ENCODE assay signal across 30 mouse cellular contexts in the genomic region with DNA sequence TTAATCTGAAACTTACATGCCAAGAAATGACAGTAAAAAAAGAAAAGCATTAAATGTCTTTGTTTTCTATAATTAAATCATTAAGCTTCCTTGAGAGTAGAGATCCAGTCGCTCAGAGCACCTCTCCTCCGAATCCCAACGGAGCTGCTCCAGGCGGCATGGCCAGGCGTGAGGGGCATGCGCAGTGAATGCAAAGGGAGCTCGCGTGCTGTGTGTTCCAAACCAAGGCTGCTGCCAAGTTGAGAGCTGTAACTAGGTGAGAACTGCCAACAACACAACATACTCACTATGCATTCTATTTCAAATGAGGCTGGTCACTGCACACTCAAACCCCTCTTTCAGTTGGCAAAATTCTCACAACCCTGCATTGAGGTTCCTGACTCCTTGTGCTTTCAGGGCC.
A peak's percentile ranks its signal among the peaks of the same experiment; 100 is the strongest.
DNase-seq lines count a peak whose midpoint lies in the region; ATAC-seq and TF ChIP-seq lines count a peak whose summit lies in the region.
"Had no signal": no experiment of that assay in that cellular context is flagged by ENCODE, and none has a peak within 500 bp of the region (broad histone marks: within the 10 kb centered on the region; RNA-seq: fewer than 3 reads in every experiment).

No protein-coding gene starts in this region.

- no peak overlapping the region for H3K4me2 ChIP-seq in forebrain, postnatal 0 days (ENCODE audit: low read depth)
- no peak overlapping the region for H3K4me2 ChIP-seq in midbrain, postnatal 0 days (ENCODE audit: low read depth, low read length, poor library complexity, severe bottlenecking)
- no peak overlapping the region for H3K4me2 ChIP-seq in limb, embryonic 14.5 days (replicated peaks; ENCODE audit: low read depth, low read length, severe bottlenecking)
- no peak overlapping the region for H3K4me2 ChIP-seq in heart, embryonic 12.5 days
- H3K4me2 ChIP-seq: embryonic facial prominence, embryonic 12.5 days; hindbrain, embryonic 14.5 days; kidney, embryonic 15.5 days; limb, embryonic 15.5 days; neural tube, embryonic 13.5 days had no signal

- WGBS in forebrain, postnatal 0 days, result 48% methylated on average over 8 of the region's 8 CpGs
- 93% methylated on average over 8 of the region's 8 CpGs for WGBS in forebrain, embryonic 10.5 days
- WGBS in midbrain, postnatal 0 days, result 77% methylated on average over 8 of the region's 8 CpGs
- 91% methylated on average over 8 of the region's 8 CpGs for WGBS in midbrain, embryonic 10.5 days
- 72% methylated on average over 8 of the region's 8 CpGs for WGBS in limb, embryonic 14.5 days
- 90% methylated on average over 8 of the region's 8 CpGs for WGBS in heart, embryonic 12.5 days

- no peaks in the 10 kb centered on the region for H3K4me1 ChIP-seq in forebrain, postnatal 0 days (ENCODE audit: insufficient read depth)
- H3K4me1 ChIP-seq in forebrain, embryonic 10.5 days, result peaks cover 6% of the 10 kb centered on the region; the same call in 1 of the 2 replicates
- H3K4me1 ChIP-seq in midbrain, postnatal 0 days (ENCODE audit: insufficient read depth, low read length), result no peaks in the 10 kb centered on the region
- no peaks in the 10 kb centered on the region for H3K4me1 ChIP-seq in midbrain, embryonic 10.5 days
- peaks cover 7% of the 10 kb centered on the region for H3K4me1 ChIP-seq in limb, embryonic 14.5 days (ENCODE audit: control insufficient read depth, insufficient read depth, low read length)
- 0 out of 2 replicates have a peak, but pooled peaks cover 6% of the 10 kb centered on the region for H3K4me1 ChIP-seq in heart, embryonic 12.5 days (replicated peaks)
- H3K4me1 ChIP-seq: embryonic facial prominence, embryonic 12.5 days; heart, embryonic 10.5 days; kidney, embryonic 15.5 days had no signal

- no peaks in the 10 kb centered on the region; the same call in 1 of the 2 replicates for H3K27me3 ChIP-seq in forebrain, postnatal 0 days (ENCODE audit: insufficient read depth, low read length)
- H3K27me3 ChIP-seq in forebrain, embryonic 10.5 days (ENCODE audit: poor library complexity, severe bottlenecking), result no peaks in the 10 kb centered on the region
- H3K27me3 ChIP-seq in midbrain, postnatal 0 days (ENCODE audit: insufficient read depth, low read length), result no peaks in the 10 kb centered on the region
- no peaks in the 10 kb centered on the region for H3K27me3 ChIP-seq in midbrain, embryonic 10.5 days (ENCODE audit: low read depth, poor library complexity, severe bottlenecking)
- no peaks in the 10 kb centered on the region for H3K27me3 ChIP-seq in limb, embryonic 14.5 days (ENCODE audit: control insufficient read depth, insufficient read depth, low read length)
- H3K27me3 ChIP-seq in heart, embryonic 12.5 days (replicated peaks), result no peaks in the 10 kb centered on the region
- H3K27me3 ChIP-seq: embryonic facial prominence, embryonic 12.5 days; kidney, embryonic 15.5 days; limb, embryonic 15.5 days; neural tube, embryonic 13.5 days had no signal

- H3K36me3 ChIP-seq in forebrain, postnatal 0 days (ENCODE audit: insufficient read depth), result no peaks in the 10 kb centered on the region
- no peaks in the 10 kb centered on the region for H3K36me3 ChIP-seq in forebrain, embryonic 10.5 days (replicated peaks)
- H3K36me3 ChIP-seq in midbrain, postnatal 0 days (ENCODE audit: insufficient read depth, low read length), result no peaks in the 10 kb centered on the region
- H3K36me3 ChIP-seq in midbrain, embryonic 10.5 days, result no peaks in the 10 kb centered on the region
- H3K36me3 ChIP-seq in limb, embryonic 14.5 days (ENCODE audit: control insufficient read depth, insufficient read depth, low read length), result no peaks in the 10 kb centered on the region
- H3K36me3 ChIP-seq in heart, embryonic 12.5 days, result no peaks in the 10 kb centered on the region
- H3K36me3 ChIP-seq: embryonic facial prominence, embryonic 12.5 days; heart, embryonic 10.5 days; kidney, embryonic 15.5 days; limb, embryonic 15.5 days; neural tube, embryonic 13.5 days had no signal

- no peaks in the 10 kb centered on the region for H3K9me3 ChIP-seq in forebrain, postnatal 0 days (ENCODE audit: low read length)
- H3K9me3 ChIP-seq in forebrain, embryonic 10.5 days, result no peaks in the 10 kb centered on the region
- H3K9me3 ChIP-seq in midbrain, postnatal 0 days (ENCODE audit: low read length), result no peaks in the 10 kb centered on the region
- no peaks in the 10 kb centered on the region for H3K9me3 ChIP-seq in midbrain, embryonic 10.5 days (replicated peaks)
- H3K9me3 ChIP-seq in limb, embryonic 14.5 days (ENCODE audit: control insufficient read depth, low read length), result no peaks in the 10 kb centered on the region
- H3K9me3 ChIP-seq in heart, embryonic 12.5 days (replicated peaks), result no peaks in the 10 kb centered on the region
- H3K9me3 ChIP-seq: embryonic facial prominence, embryonic 12.5 days; heart, embryonic 10.5 days; kidney, embryonic 15.5 days; limb, embryonic 15.5 days; neural tube, embryonic 13.5 days had no signal

- H3K4me3 ChIP-seq in forebrain, postnatal 0 days (ENCODE audit: low read depth, low read length), result no peak overlapping the region
- no peak overlapping the region for H3K4me3 ChIP-seq in forebrain, embryonic 10.5 days
- no peak overlapping the region for H3K4me3 ChIP-seq in midbrain, postnatal 0 days (ENCODE audit: low read depth, low read length)
- no peak overlapping the region for H3K4me3 ChIP-seq in midbrain, embryonic 10.5 days
- no peak overlapping the region for H3K4me3 ChIP-seq in limb, embryonic 14.5 days (replicated peaks; ENCODE audit: low read length)
- H3K4me3 ChIP-seq in heart, embryonic 12.5 days, result no peak overlapping the region
- H3K4me3 ChIP-seq: embryonic facial prominence, embryonic 12.5 days; heart, embryonic 10.5 days; kidney, embryonic 15.5 days; left cerebral cortex, adult 2 months; limb, embryonic 15.5 days; neural tube, embryonic 13.5 days had no signal

- no peak for TF ChIP-seq CTCF in forebrain, postnatal 0 days (IDR thresholded peaks at IDR 0.05; ENCODE audit: low read depth)
- no peak for TF ChIP-seq CTCF in midbrain, postnatal 0 days (IDR thresholded peaks at IDR 0.05)

- no peak overlapping the region for H3K27ac ChIP-seq in forebrain, postnatal 0 days (ENCODE audit: low read depth, low read length)
- no peak overlapping the region for H3K27ac ChIP-seq in forebrain, embryonic 10.5 days
- no peak overlapping the region for H3K27ac ChIP-seq in midbrain, postnatal 0 days (ENCODE audit: low read depth, low read length)
- H3K27ac ChIP-seq in midbrain, embryonic 10.5 days (replicated peaks), result no peak overlapping the region
- 0 out of 2 replicates have a peak overlapping the region, but pooled peaks have one; percentile 39 for H3K27ac ChIP-seq in limb, embryonic 14.5 days (replicated peaks; ENCODE audit: low read depth, low read length)
- no peak overlapping the region for H3K27ac ChIP-seq in heart, embryonic 12.5 days (ENCODE audit: poor library complexity, severe bottlenecking)
- H3K27ac ChIP-seq: embryonic facial prominence, embryonic 12.5 days; heart, embryonic 10.5 days; hindbrain, embryonic 14.5 days; kidney, embryonic 15.5 days; left cerebral cortex, adult 2 months; limb, embryonic 15.5 days; liver, embryonic 14.5 days; macrophage; neural tube, embryonic 13.5 days had no signal

- DNase-seq in forebrain, postnatal 0 days, result peak; percentile 26
- no peak for DNase-seq in forebrain, embryonic 10.5 days (ENCODE audit: extremely low spot score, low spot score)
- DNase-seq in midbrain, postnatal 0 days (ENCODE audit: low spot score), result peak; percentile 17
- DNase-seq in midbrain, embryonic 10.5 days (ENCODE audit: low spot score), result no peak
- peak; percentile 2 for DNase-seq in ZHBTc4 (ENCODE audit: low read depth, low spot score)
- no peak for DNase-seq in limb, embryonic 14.5 days (ENCODE audit: low spot score)
- DNase-seq: adrenal gland, adult 2 months; adrenal gland, postnatal 36 days; B cell, adult 2 months; cerebellum, adult 9-10 months; embryo, embryonic 11 days; gastrocnemius, postnatal 25 days; heart, adult 11 months; heart, postnatal 36 days; kidney, adult 18-20 months; kidney, postnatal 25 days; lung, adult 2 months; lung, postnatal 10 days; thymus, postnatal 4 days had no signal

- no peak overlapping the region for H3K9ac ChIP-seq in forebrain, postnatal 0 days
- no peak overlapping the region for H3K9ac ChIP-seq in midbrain, postnatal 0 days (replicated peaks; ENCODE audit: low read length, poor library complexity, severe bottlenecking)
- H3K9ac ChIP-seq in limb, embryonic 14.5 days (ENCODE audit: low read depth, low read length, severe bottlenecking), result no peak overlapping the region
- no peak overlapping the region for H3K9ac ChIP-seq in heart, embryonic 12.5 days
- H3K9ac ChIP-seq: embryonic facial prominence, embryonic 12.5 days; hindbrain, embryonic 14.5 days; kidney, embryonic 15.5 days; limb, embryonic 15.5 days; liver, embryonic 14.5 days; neural tube, embryonic 13.5 days had no signal

- no peak for TF ChIP-seq POLR2A in limb, embryonic 14.5 days (IDR thresholded peaks at IDR 0.05; ENCODE audit: borderline replicate concordance, extremely low read depth, insufficient read depth, insufficient read length)

- no peak for ATAC-seq in forebrain, postnatal 0 days
- ATAC-seq in midbrain, postnatal 0 days (ENCODE audit: low FRiP score), result no peak
- ATAC-seq in limb, embryonic 14.5 days (ENCODE audit: low FRiP score, low read depth), result no peak
- no peak for ATAC-seq in heart, embryonic 12.5 days (ENCODE audit: insufficient number of reproducible peaks, low FRiP score)
- ATAC-seq: activated CD4-positive, CD25-positive, alpha-beta regulatory T cell, adult 4 months had no signal

Comparison
In these comparisons a context has a peak if more than half of its experiments do, and no peak if none do; other contexts are left out.
1. DNase-seq: peak in forebrain, postnatal 0 days (single experiment), midbrain, postnatal 0 days (single experiment) and ZHBTc4 (single experiment); none in forebrain, embryonic 10.5 days (single experiment), midbrain, embryonic 10.5 days (single experiment) and limb, embryonic 14.5 days (single experiment).